Mouse (Mus musculus): ENCODE data around the gene Rasip1. TPM values are rescaled to one million over a fixed set of nuclear protein-coding genes. Genes with fewer than 3 reads are reported as not detected.

The Rasip1 gene
- polyA plus RNA-seq, 1 experiment from 2014 or later = 1.6 TPM

DNA sequence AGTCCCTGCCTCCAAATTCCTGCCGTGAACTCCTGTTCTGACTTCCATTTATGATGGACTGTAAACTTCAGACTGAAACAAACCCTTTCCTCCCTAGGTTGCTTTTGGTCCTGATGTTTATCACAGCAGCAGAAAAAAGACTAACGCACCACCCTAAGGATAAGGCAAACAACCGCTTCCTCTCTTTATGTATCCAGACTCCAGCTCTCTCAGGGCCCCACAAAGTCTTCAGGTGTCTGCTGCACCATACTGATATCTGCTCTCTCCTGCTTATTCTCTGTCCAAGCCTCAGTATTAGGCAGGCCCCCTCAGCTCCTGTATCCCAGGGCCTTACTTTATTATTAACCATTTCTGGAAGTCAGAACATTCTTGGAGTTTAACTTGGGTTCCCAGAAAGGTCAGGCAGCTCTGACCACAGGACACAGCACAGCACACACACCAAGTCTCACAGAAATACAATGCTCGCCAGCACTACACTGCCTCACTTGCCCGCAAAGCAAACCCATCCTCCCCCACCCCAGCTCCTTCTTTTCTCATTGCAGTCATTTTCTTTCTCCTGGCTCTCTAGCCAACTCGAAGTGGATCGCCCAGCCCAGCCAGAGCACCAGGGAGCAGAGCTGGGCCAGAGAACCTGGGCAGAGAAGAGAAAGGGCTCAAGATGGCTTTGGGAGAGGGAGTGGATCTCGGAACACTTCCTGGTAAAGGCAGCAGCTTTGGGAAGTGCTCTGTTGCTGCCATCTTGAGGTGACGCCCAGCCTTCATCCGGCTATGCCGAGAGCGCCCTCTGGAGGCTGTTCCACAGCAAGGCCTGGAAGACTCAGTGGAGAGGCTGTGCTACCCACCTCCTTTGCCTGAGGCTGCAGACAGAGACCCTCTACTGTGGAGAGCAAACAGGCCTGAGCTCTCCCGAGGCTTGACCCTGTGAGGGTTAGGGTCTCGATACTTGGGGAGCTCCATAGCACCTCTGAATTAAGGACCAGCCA is 55.1 kb downstream of the Rasip1 start:
- TF ChIP-seq CTCF (IDR thresholded peaks at IDR 0.05) = no peak
- ChIA-PET CTCF (interaction anchor here (0.6 to 5.1 kb wide), 34 partner anchors 8 to 223 kb away, joined by 3 to 74 read pairs (median 6); partner anchors contain the start of genes Bax, Dbp, Ftl1 and Fut1), POLR2A (interaction anchor here (0.6 to 2.3 kb wide), 3 partner anchors 19 to 178 kb away, joined by 3 to 17 read pairs (median 6); partner anchors contain the start of gene Dbp)
- in situ Hi-C loops (cut with MboI; ENCODE audit: low pct_unique_long_range_greater_than_20kb) = loop anchor here (5.0 to 10.0 kb wide), 3 partner anchors 90 to 205 kb away; no protein-coding TSS in a partner anchor
- peak; percentile 17 for ATAC-seq
- H3K27me3 ChIP-seq = no peaks in the 10 kb centered on the region
- DNase-seq (ENCODE audit: low read depth, low spot score) = peak; percentile 51

DNA sequence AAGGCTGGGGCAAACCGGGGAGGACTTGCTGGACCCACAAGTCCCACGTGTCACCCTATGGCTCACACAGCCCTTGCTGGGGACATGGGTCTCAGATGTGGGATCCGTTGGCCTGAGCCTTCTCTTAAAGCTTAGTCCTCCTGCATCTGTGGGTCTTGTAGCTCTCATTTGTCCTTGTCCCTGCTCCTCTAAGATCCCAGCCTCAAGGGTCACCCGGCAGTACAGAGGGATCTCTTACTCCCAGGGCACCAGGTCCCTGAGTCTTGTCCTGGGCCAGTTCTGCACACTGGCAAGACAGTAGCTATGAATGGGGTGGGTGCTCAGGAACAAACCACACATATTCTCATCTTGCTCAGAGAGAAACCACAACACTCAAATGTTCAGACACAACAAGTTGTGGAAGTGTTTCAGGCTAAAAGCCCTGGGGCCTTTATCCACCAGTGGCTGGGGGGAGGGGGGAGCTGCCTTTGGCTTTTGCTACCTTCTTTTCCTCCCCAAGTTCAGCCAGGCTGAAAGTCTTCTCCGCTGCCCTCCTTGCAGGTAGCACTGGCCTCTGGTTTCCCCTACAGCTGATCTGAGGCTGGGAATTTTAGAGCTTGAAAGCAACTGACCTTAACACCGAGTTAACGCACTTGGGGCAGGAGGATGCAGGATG is 56.2 kb downstream of the Rasip1 start, which contains the start of gene Ntn5:
Gene Ntn5 (plus strand): TSS at position 627 of the 655 bp plus-strand sequence.
- in situ Hi-C loops (cut with MboI; ENCODE audit: low pct_unique_long_range_greater_than_20kb) = loop anchor here (5.0 to 10.0 kb wide), 3 partner anchors 91 to 206 kb away; no protein-coding TSS in a partner anchor
- ATAC-seq (no peak), DNase-seq (ENCODE audit: low read depth, low spot score) (no peak)
- H3K27me3 ChIP-seq = no peaks in the 10 kb centered on the region
- CTCF ChIA-PET = interaction anchor here (0.8 to 5.1 kb wide), 28 partner anchors 8 to 207 kb away, joined by 3 to 74 read pairs (median 6); partner anchors contain the start of genes Dbp, Fut1, Fut2 and Hsd17b14
- no peak for TF ChIP-seq CTCF (IDR thresholded peaks at IDR 0.05)
- POLR2A ChIA-PET = interaction anchor here (1.6 to 2.3 kb wide), 2 partner anchors 17 to 21 kb away, joined by 6 to 17 read pairs; partner anchors contain the start of gene Dbp

DNA sequence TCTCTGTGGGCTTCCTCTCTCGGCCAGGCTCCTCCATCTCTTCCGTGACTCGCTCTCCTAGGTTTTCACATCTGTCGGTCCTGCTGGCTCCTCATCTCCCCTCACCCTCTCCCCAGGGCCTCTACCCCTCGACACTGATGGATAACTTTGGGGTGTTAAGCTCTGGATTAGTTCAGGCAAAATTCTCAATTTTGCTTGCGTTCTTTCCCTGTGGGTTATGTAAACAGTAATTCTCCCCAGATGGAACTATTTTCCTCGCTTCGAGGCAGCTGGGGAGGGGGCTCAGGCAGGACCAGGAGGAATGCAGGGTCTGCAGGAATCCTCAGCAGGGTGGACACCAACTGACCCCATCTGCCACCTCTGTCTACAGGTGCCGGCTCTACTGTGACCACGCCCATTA is 58.5 kb downstream of the Rasip1 start:
- no peak for DNase-seq (ENCODE audit: low read depth, low spot score)
- POLR2A ChIA-PET = interaction anchor here (0.6 kb wide), 1 partner anchor 31 kb away, joined by 3 read pairs; no protein-coding TSS in a partner anchor
- ATAC-seq = no peak
- TF ChIP-seq CTCF (IDR thresholded peaks at IDR 0.05) = no peak
- CTCF ChIA-PET = interaction anchor here (1.0 to 1.5 kb wide), 2 partner anchors 12 to 15 kb away, joined by 3 read pairs; no protein-coding TSS in a partner anchor
- in situ Hi-C loops (cut with MboI; ENCODE audit: low pct_unique_long_range_greater_than_20kb) = loop anchor here (10.0 kb wide), 1 partner anchor 121 kb away; no protein-coding TSS in a partner anchor
- no peaks in the 10 kb centered on the region for H3K27me3 ChIP-seq

DNA sequence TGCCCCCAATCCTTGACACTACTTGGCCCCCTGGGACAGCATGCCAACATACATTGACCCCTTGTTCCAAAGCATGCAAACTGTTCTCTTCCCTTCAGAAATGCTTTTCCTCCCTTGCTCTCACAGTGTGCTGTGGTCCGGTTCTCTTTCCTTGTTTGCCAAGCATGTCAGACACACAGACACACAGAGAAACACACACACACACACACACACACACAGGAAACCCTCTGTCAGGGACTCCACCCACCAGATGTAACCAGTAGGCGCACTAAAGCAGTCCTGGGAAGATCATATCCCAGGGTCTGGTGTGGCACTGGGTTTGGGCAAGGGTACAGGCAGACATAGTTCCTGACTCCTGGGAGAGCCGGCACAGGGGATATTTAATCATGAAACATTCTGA is 59.6 kb downstream of the Rasip1 start:
- CTCF ChIA-PET = no interaction called here
- in situ Hi-C loops (cut with MboI; ENCODE audit: low pct_unique_long_range_greater_than_20kb) = loop anchor here (10.0 kb wide), 1 partner anchor 122 kb away; no protein-coding TSS in a partner anchor
- no peak for DNase-seq (ENCODE audit: low read depth, low spot score)
- POLR2A ChIA-PET = no interaction called here
- no peak for ATAC-seq
- no peak for TF ChIP-seq CTCF (IDR thresholded peaks at IDR 0.05)
- H3K27me3 ChIP-seq = no peaks in the 10 kb centered on the region

Other genes with a start within 250 kb of the Rasip1 start
- gene Snrnp70, start 231.7 kb upstream of the Rasip1 start, polyA plus RNA-seq (2021) = 328 TPM
- 0.27 TPM for gene Kcna7, start 221.8 kb upstream of the Rasip1 start, polyA plus RNA-seq (2021)
- 3.0 TPM for gene Ntf5, start 213.8 kb upstream of the Rasip1 start, polyA plus RNA-seq (2021)
- gene Lhb, start 206.7 kb upstream of the Rasip1 start, polyA plus RNA-seq (2021) = 0.14 TPM
- 59.3 TPM for gene Gys1, start 192.6 kb upstream of the Rasip1 start, polyA plus RNA-seq (2021)
- gene Ruvbl2, start 189.4 kb upstream of the Rasip1 start, polyA plus RNA-seq (2021) = 82.1 TPM
- 15.6 TPM for gene Ftl1, start 167.6 kb upstream of the Rasip1 start, polyA plus RNA-seq (2021)
- gene Bax, start 160.6 kb upstream of the Rasip1 start, polyA plus RNA-seq (2021) = 201 TPM
- gene Tulp2, start 145.6 kb upstream of the Rasip1 start, polyA plus RNA-seq (2021) = 0.47 TPM
- not detected for gene Gm45808, start 140.7 kb upstream of the Rasip1 start, polyA plus RNA-seq (2021)
- 0.06 TPM for gene Dhdh, start 138.7 kb upstream of the Rasip1 start, polyA plus RNA-seq (2021)
- 506 TPM for gene Nucb1, start 117.1 kb upstream of the Rasip1 start, polyA plus RNA-seq (2021)
- 123 TPM for gene Ppp1r15a, start 101.2 kb upstream of the Rasip1 start, polyA plus RNA-seq (2021)
- gene Plekha4, start 101.2 kb upstream of the Rasip1 start, polyA plus RNA-seq (2021) = 2.2 TPM
- 1.6 TPM for gene Hsd17b14, start 72.6 kb upstream of the Rasip1 start, polyA plus RNA-seq (2021)
- 57.2 TPM for gene Bcat2, start 57.3 kb upstream of the Rasip1 start, polyA plus RNA-seq (2021)
- gene Fgf21, start 12.0 kb upstream of the Rasip1 start, polyA plus RNA-seq (2021) = 0.14 TPM
- gene Fut1, start 10.2 kb upstream of the Rasip1 start, polyA plus RNA-seq (2021) = 0.91 TPM
- 0.12 TPM for gene Izumo1, start 5.7 kb upstream of the Rasip1 start, polyA plus RNA-seq (2021)
- gene Mamstr, start 12.5 kb downstream of the Rasip1 start, polyA plus RNA-seq (2021) = 0.40 TPM
- 0.23 TPM for gene Fut2, start 38.9 kb downstream of the Rasip1 start, polyA plus RNA-seq (2021)
- 2.3 TPM for gene Ntn5, start 56.5 kb downstream of the Rasip1 start, polyA plus RNA-seq (2021)
- gene Sec1, start 66.9 kb downstream of the Rasip1 start, polyA plus RNA-seq (2021) = 4.4 TPM
- 43.7 TPM for gene Car11, start 72.4 kb downstream of the Rasip1 start, polyA plus RNA-seq (2021)
- gene Dbp, start 77.6 kb downstream of the Rasip1 start, polyA plus RNA-seq (2021) = 73.2 TPM
- gene Rpl18, start 88.0 kb downstream of the Rasip1 start, polyA plus RNA-seq (2021) = 807 TPM
- gene Sphk2, start 90.5 kb downstream of the Rasip1 start, polyA plus RNA-seq (2021) = 28.0 TPM
- gene Fam83e, start 93.7 kb downstream of the Rasip1 start, polyA plus RNA-seq (2021) = 0.04 TPM
- gene Spaca4, start 98.3 kb downstream of the Rasip1 start, polyA plus RNA-seq (2021) = not detected
- 12.0 TPM for gene Lmtk3, start 156.2 kb downstream of the Rasip1 start, polyA plus RNA-seq (2021)
- gene Sult2b1, start 157.2 kb downstream of the Rasip1 start, polyA plus RNA-seq (2021) = 1.4 TPM
- gene Cyth2, start 187.1 kb downstream of the Rasip1 start, polyA plus RNA-seq (2021) = 149 TPM
- 16.6 TPM for gene Kcnj14, start 197.3 kb downstream of the Rasip1 start, polyA plus RNA-seq (2021)
- 32.6 TPM for gene Grwd1, start 203.5 kb downstream of the Rasip1 start, polyA plus RNA-seq (2021)
- gene Kdelr1, start 245.3 kb downstream of the Rasip1 start, polyA plus RNA-seq (2021) = 234 TPM

Measured in Patski (cell line).